Mouse (Mus musculus) midbrain, embryonic 11.5 days (tissue): Measurements from ENCODE around the gene Zfp940. TPM values are rescaled to one million over a fixed set of nuclear protein-coding genes. Genes with fewer than 3 reads are reported as not detected.

Source experiments
- ATAC-seq: fragments of 200-750 bp; cut with Nextera tagmentation; 2 replicates; pipeline ENCODE4 v1.8.0; 2017; ENCODE audit warnings: moderate TSS enrichment, moderate library complexity; ENCODE audit not compliant: low FRiP score
- DNase-seq: peaks from one replicate; pipeline ENCODE4 v3.0.0; 2015; ENCODE audit warnings: low spot score; ENCODE audit errors: missing footprints
- H3K27ac ChIP-seq: fragments of 300-500 bp; sonication (generic); 2 replicates; pipeline ENCODE4 v1.5.1; 2014; ENCODE audit warnings: low read depth, low read length
- H3K27me3 ChIP-seq: fragments of 300-500 bp; sonication (generic); 2 replicates; pipeline ENCODE4 v1.6.1; 2014; ENCODE audit warnings: mild to moderate bottlenecking, low read length, moderate library complexity, mixed read lengths; ENCODE audit not compliant: control insufficient read depth, insufficient read depth
- H3K36me3 ChIP-seq: fragments of 300-500 bp; sonication (generic); 2 replicates; pipeline ENCODE4 v1.6.1; 2014; ENCODE audit warnings: mild to moderate bottlenecking, low read length, moderate library complexity, mixed read lengths; ENCODE audit not compliant: control insufficient read depth, insufficient read depth
- H3K4me1 ChIP-seq: fragments of 300-500 bp; sonication (generic); 2 replicates; pipeline ENCODE4 v1.6.1; 2014; ENCODE audit warnings: low read length; ENCODE audit not compliant: control insufficient read depth, insufficient read depth
- H3K4me2 ChIP-seq: fragments of 300-500 bp; sonication (generic); 2 replicates; pipeline ENCODE4 v1.6.1; 2014; ENCODE audit warnings: mild to moderate bottlenecking, moderate library complexity
- H3K4me3 ChIP-seq: fragments of 300-500 bp; sonication (generic); 2 replicates; pipeline ENCODE4 v1.5.1; 2014; ENCODE audit warnings: low read depth, low read length
- H3K9ac ChIP-seq: fragments of 300-500 bp; sonication (generic); 2 replicates; pipeline ENCODE4 v1.6.1; 2014; ENCODE audit warnings: low read length
- H3K9me3 ChIP-seq: fragments of 300-500 bp; sonication (generic); 2 replicates; pipeline ENCODE4 v1.6.1; 2016; ENCODE audit warnings: low read length; ENCODE audit not compliant: control insufficient read depth
- WGBS: fragments of 180-500 bp; shearing (Covaris S2); extraction: QIAGEN DNeasy Blood & Tissue Kit; methylation state at CpG from one replicate; pipeline ENCODE4 v1.1.7; 2014; 5-methylcytosine and 5-hydroxymethylcytosine counted together
- polyA plus RNA-seq: library from polyadenylated mRNA; unstranded; fragments of >200 nt; fragmentation: Nextera tagmentation; extraction: Ambion mirVana; gene quantifications from 2 replicates; pipeline ENCODE4 v1.2.1, GENCODE M21; 2014

The Zfp940 gene
- polyA plus RNA-seq, 1 experiment from 2014 or later: 12.5 TPM

- no peaks in the 10 kb centered on the region for H3K36me3 ChIP-seq
- no peaks in the 10 kb centered on the region for H3K9me3 ChIP-seq
- DNase-seq (peak; percentile 98), ATAC-seq (peak; percentile 95)
- no peaks in the 10 kb centered on the region for H3K27me3 ChIP-seq
- H3K4me3 ChIP-seq: peak within 1 kb of the TSS; percentile 75
- peaks cover 17% of the 10 kb centered on the region for H3K4me1 ChIP-seq
- H3K9ac ChIP-seq: peak within 1 kb of the TSS; percentile 77
- H3K27ac ChIP-seq: peak within 1 kb of the TSS; percentile 40
- WGBS: under 1% methylated on average over 26 of the region's 26 CpGs
- peak within 1 kb of the TSS; percentile 76 for H3K4me2 ChIP-seq
Observed at GRCm38 (mm10) chr7:29815910-29816429, 37.5 kb downstream of the Zfp940 start, which contains the start of gene Zfp790. Gene Zfp790, plus strand, starts transcription at chr7:29816114.

GRCm38 (mm10) chr7:29815061-29815784 lies 38.2 kb downstream of the Zfp940 start:
- WGBS: 5% methylated on average over 12 of the region's 12 CpGs
- ATAC-seq (peak; percentile 54), DNase-seq (peak; percentile 83)
- H3K9ac ChIP-seq: peak overlapping the region; percentile 77
- H3K4me2 ChIP-seq: peak overlapping the region; percentile 76
- H3K9me3 ChIP-seq: no peaks in the 10 kb centered on the region
- peaks cover 17% of the 10 kb centered on the region for H3K4me1 ChIP-seq
- no peak overlapping the region; the same call in 1 of the 2 replicates for H3K27ac ChIP-seq
- no peaks in the 10 kb centered on the region for H3K36me3 ChIP-seq
- H3K4me3 ChIP-seq: peak overlapping the region; percentile 75
- H3K27me3 ChIP-seq: no peaks in the 10 kb centered on the region

GRCm38 (mm10) chr7:29814381-29814780 lies 39.1 kb downstream of the Zfp940 start:
- DNase-seq: peak; percentile 59

GRCm38 (mm10) chr7:29812244-29812643 lies 41.2 kb downstream of the Zfp940 start:
- ATAC-seq (no peak), DNase-seq (no peak)
- no peaks in the 10 kb centered on the region for H3K27me3 ChIP-seq
- H3K4me2 ChIP-seq: no peak overlapping the region
- peaks cover 15% of the 10 kb centered on the region for H3K4me1 ChIP-seq
- H3K4me3 ChIP-seq: no peak overlapping the region
- 88% methylated on average over 1 of the region's 1 CpGs for WGBS
- H3K27ac ChIP-seq: no peak overlapping the region
- H3K36me3 ChIP-seq: no peaks in the 10 kb centered on the region
- no peak overlapping the region for H3K9ac ChIP-seq
- no peaks in the 10 kb centered on the region for H3K9me3 ChIP-seq

More at GRCm38 (mm10) chr7:29814381-29814780, 39.1 kb downstream of the Zfp940 start:
- H3K4me2 ChIP-seq: peak overlapping the region; percentile 76
- no peaks in the 10 kb centered on the region for H3K27me3 ChIP-seq
- no peaks in the 10 kb centered on the region for H3K36me3 ChIP-seq
- 88% methylated on average over 2 of the region's 2 CpGs for WGBS
- H3K27ac ChIP-seq: no peak overlapping the region
- H3K4me1 ChIP-seq: peaks cover 17% of the 10 kb centered on the region
- H3K9me3 ChIP-seq: no peaks in the 10 kb centered on the region
- ATAC-seq: no peak
- no peak overlapping the region for H3K9ac ChIP-seq
- H3K4me3 ChIP-seq: no peak overlapping the region

- H3K4me2 ChIP-seq: no peak overlapping the region
- ATAC-seq: no peak
- H3K27ac ChIP-seq: no peak overlapping the region
- no peak for DNase-seq
- 82% methylated on average over 5 of the region's 5 CpGs for WGBS
- no peak overlapping the region for H3K4me3 ChIP-seq
- no peak overlapping the region for H3K9ac ChIP-seq
- H3K27me3 ChIP-seq: no peaks in the 10 kb centered on the region
- H3K4me1 ChIP-seq: no peaks in the 10 kb centered on the region
- H3K36me3 ChIP-seq: no peaks in the 10 kb centered on the region
- H3K9me3 ChIP-seq: no peaks in the 10 kb centered on the region
Observed at GRCm38 (mm10) chr7:29807046-29807445, 46.4 kb downstream of the Zfp940 start.

- H3K27me3 ChIP-seq: no peaks in the 10 kb centered on the region; the same call in 1 of the 2 replicates
- H3K27ac ChIP-seq: no peak overlapping the region
- no peaks in the 10 kb centered on the region for H3K9me3 ChIP-seq
- DNase-seq (no peak), ATAC-seq (no peak)
- no peak overlapping the region for H3K9ac ChIP-seq
- H3K4me2 ChIP-seq: no peak overlapping the region
- H3K36me3 ChIP-seq: peaks cover 25% of the 10 kb centered on the region
- H3K4me3 ChIP-seq: no peak overlapping the region
- no peaks in the 10 kb centered on the region for H3K4me1 ChIP-seq
- 29% methylated on average over 27 of the region's 27 CpGs for WGBS
Observed at GRCm38 (mm10) chr7:29792906-29793305, 60.6 kb downstream of the Zfp940 start.

- Histone ChIP-seq H3K4me1 (peaks cover 11% of the 10 kb centered on the region), H3K27ac (no peak overlapping the region), H3K27me3 (no peaks in the 10 kb centered on the region), H3K36me3 (peaks cover 8% of the 10 kb centered on the region; the same call in 1 of the 2 replicates), H3K4me3 (peak overlapping the region; percentile 79), H3K4me2 (peak overlapping the region; percentile 82), H3K9ac (no peak overlapping the region; the same call in 1 of the 2 replicates), H3K9me3 (no peaks in the 10 kb centered on the region)
- DNase-seq (no peak), ATAC-seq (no peak)
- WGBS: 80% methylated on average over 5 of the region's 5 CpGs
Observed at GRCm38 (mm10) chr7:29785888-29786287, 67.6 kb downstream of the Zfp940 start.

GRCm38 (mm10) chr7:29785023-29785422 lies 68.4 kb downstream of the Zfp940 start:
- Histone ChIP-seq H3K9me3 (no peaks in the 10 kb centered on the region), H3K27me3 (no peaks in the 10 kb centered on the region), H3K9ac (peak overlapping the region; percentile 49), H3K4me1 (peaks cover 11% of the 10 kb centered on the region), H3K36me3 (peaks cover 8% of the 10 kb centered on the region; the same call in 1 of the 2 replicates), H3K27ac (no peak overlapping the region), H3K4me3 (peak overlapping the region; percentile 79), H3K4me2 (peak overlapping the region; percentile 82)
- DNase-seq (no peak), ATAC-seq (no peak)
- WGBS: 64% methylated on average over 8 of the region's 8 CpGs

GRCm38 (mm10) chr7:29783871-29784551 lies 69.5 kb downstream of the Zfp940 start, which contains the start of gene Zfp30:
Gene Zfp30, plus strand, starts transcription at chr7:29783998.
- Histone ChIP-seq H3K4me3 (peak within 1 kb of the TSS; percentile 79), H3K27me3 (no peaks in the 10 kb centered on the region), H3K9ac (peak within 1 kb of the TSS; percentile 94), H3K9me3 (no peaks in the 10 kb centered on the region), H3K4me2 (peak within 1 kb of the TSS; percentile 82), H3K27ac (peak within 1 kb of the TSS; percentile 83), H3K36me3 (no peaks in the 10 kb centered on the region), H3K4me1 (peaks cover 11% of the 10 kb centered on the region)
- ATAC-seq (peak; percentile 96), DNase-seq (peak; percentile 98)
- WGBS: under 1% methylated on average over 45 of the region's 45 CpGs
